Mouse (Mus musculus): ENCODE data around the gene Defb41. TPM values are rescaled to one million over a fixed set of nuclear protein-coding genes. Genes with fewer than 3 reads are reported as not detected.

Defb41 gene
- polyA plus RNA-seq, 1 experiment from 2014 or later: not detected

Other genes with a start within 250 kb of the Defb41 start
- gene Crisp4, start 119.2 kb downstream of the Defb41 start, polyA plus RNA-seq (2016; fragmentation: Nextera tagmentation; extraction: Ambion mirVana): not detected in 2 replicates
- gene Defb18, start 27.7 kb downstream of the Defb41 start, polyA plus RNA-seq (2016; fragmentation: Nextera tagmentation; extraction: Ambion mirVana): not detected in 2 replicates

Measured in midbrain, embryonic 10.5 days (tissue).